Mouse (Mus musculus): ENCODE results near the gene Nipbl.
"Not testable (repeated sequence)": the region's sequence is repeated elsewhere in the genome, so short reads cannot be mapped to it uniquely, and the experiment has no call there.

Gene Nipbl

GRCm38 (mm10) chr15:8282155-8282554, 162.1 kb downstream of the Nipbl start:
- no peak for DNase-seq

- no peak for DNase-seq
Measured at GRCm38 (mm10) chr15:8281701-8282100, 162.6 kb downstream of the Nipbl start.

- peak; percentile 65 for DNase-seq
Measured at GRCm38 (mm10) chr15:8279929-8280610, 164.2 kb downstream of the Nipbl start.

GRCm38 (mm10) chr15:8279320-8279779, 164.9 kb downstream of the Nipbl start:
- DNase-seq = peak; percentile 15

- not testable (repeated sequence) for DNase-seq
Measured at GRCm38 (mm10) chr15:8277916-8278315, 166.3 kb downstream of the Nipbl start.

GRCm38 (mm10) chr15:8271952-8272351, 172.3 kb downstream of the Nipbl start:
- no peak for DNase-seq

GRCm38 (mm10) chr15:8268231-8268630, 176.0 kb downstream of the Nipbl start:
- DNase-seq = no peak

GRCm38 (mm10) chr15:8267211-8267610, 177.1 kb downstream of the Nipbl start:
- DNase-seq = no peak

- DNase-seq = no peak
Measured at GRCm38 (mm10) chr15:8265946-8266345, 178.3 kb downstream of the Nipbl start.

Data from lung, postnatal 14 days (tissue).